Mouse (Mus musculus) adrenal gland, adult 10 weeks (tissue): ENCODE data around the gene Bckdha. TPM values are rescaled to one million over a fixed set of nuclear protein-coding genes. Genes with fewer than 3 reads are reported as not detected.

Experiments
- polyA plus RNA-seq: library from polyadenylated mRNA; stranded (reverse); fragments of 350-450 nt; fragmentation: Illumina TruSeq; extraction: RNeasy Lipid Tissue Mini Kit (QIAGEN cat#74804); gene quantifications from one replicate; pipeline ENCODE4 v1.2.3, GENCODE M21; 2014; ENCODE audit warnings: low read depth, low replicate concordance

Bckdha gene
- polyA plus RNA-seq, result not detected

GRCm38 (mm10) chr7:25658657-25659472 is at the start of gene Bckdha, which contains the start of gene Exosc5:
Gene Bckdha (minus strand): TSS chr7:25658981.
Gene Exosc5 (plus strand): TSS chr7:25659164.

GRCm38 (mm10) chr7:25686680-25687531 is 28.1 kb upstream of the Bckdha start, which contains the start of gene Tgfb1:
Gene Tgfb1 (plus strand): TSS chr7:25687002.

GRCm38 (mm10) chr7:25680514-25681258 is 21.9 kb upstream of the Bckdha start, which contains the start of gene B9d2:
Gene B9d2 (plus strand): TSS chr7:25680780.

GRCm38 (mm10) chr7:25674719-25675300 is 16.0 kb upstream of the Bckdha start, which contains the start of gene Tmem91:
Gene Tmem91 (minus strand): TSS chr7:25675166.

GRCm38 (mm10) chr7:25626509-25627430 is 32.0 kb downstream of the Bckdha start, which contains the start of gene B3gnt8:
Gene B3gnt8 (plus strand): TSS chr7:25626654.

GRCm38 (mm10) chr7:25618865-25619721 is 39.7 kb downstream of the Bckdha start, which contains the start of gene Dmac2:
Gene Dmac2 (plus strand): TSS chr7:25619414.

GRCm38 (mm10) chr7:25615706-25616011 is 43.1 kb downstream of the Bckdha start, which contains the start of gene Erich4:
Gene Erich4 (minus strand): TSS chr7:25615892.

Other genes starting within 250 kb of the Bckdha start
- gene Cxcl17, start 246.1 kb downstream of the Bckdha start, polyA plus RNA-seq, result not detected
- 69.6 TPM for gene Ceacam1, start 181.4 kb downstream of the Bckdha start, polyA plus RNA-seq
- not detected for gene Ceacam2, start 119.1 kb downstream of the Bckdha start, polyA plus RNA-seq
- not detected for gene Erich4, start 43.1 kb downstream of the Bckdha start, polyA plus RNA-seq
- gene Dmac2, start 39.6 kb downstream of the Bckdha start, polyA plus RNA-seq, result 10.8 TPM
- not detected for gene B3gnt8, start 32.3 kb downstream of the Bckdha start, polyA plus RNA-seq
- 0.29 TPM for gene Exosc5, start 183 bp upstream of the Bckdha start, polyA plus RNA-seq
- gene Tmem91, start 16.2 kb upstream of the Bckdha start, polyA plus RNA-seq, result not detected
- gene B9d2, start 21.8 kb upstream of the Bckdha start, polyA plus RNA-seq, result not detected
- 3.4 TPM for gene Tgfb1, start 28.0 kb upstream of the Bckdha start, polyA plus RNA-seq
- gene Ccdc97, start 60.1 kb upstream of the Bckdha start, polyA plus RNA-seq, result 2.7 TPM
- 34.8 TPM for gene Hnrnpul1, start 95.8 kb upstream of the Bckdha start, polyA plus RNA-seq
- 26.1 TPM for gene Axl, start 129.7 kb upstream of the Bckdha start, polyA plus RNA-seq
- 0.17 TPM for gene Cyp2s1, start 157.9 kb upstream of the Bckdha start, polyA plus RNA-seq
- gene Cyp2b10, start 238.6 kb upstream of the Bckdha start, polyA plus RNA-seq, result 4.7 TPM